Mouse (Mus musculus) lung, postnatal 0 days (tissue): Measurements from ENCODE around the gene Mthfd1l. TPM values are rescaled to one million over a fixed set of nuclear protein-coding genes. Genes with fewer than 3 reads are reported as not detected.
A peak's percentile ranks its signal among the peaks of the same experiment; 100 is the strongest.

ENCODE experiments used
- ATAC-seq: fragments of 200-750 bp; cut with Nextera tagmentation; 2 replicates; pipeline ENCODE4 v1.8.0; 2017; ENCODE audit warnings: moderate library complexity
- DNase-seq: peaks from one replicate; pipeline ENCODE4 v3.0.0-alpha.2; 2016; ENCODE audit warnings: low spot score
- H3K27ac ChIP-seq: fragments of 300-500 bp; sonication (generic); 2 replicates; pipeline ENCODE4 v1.5.1; 2014; ENCODE audit warnings: antibody characterized with exemption, mild to moderate bottlenecking, low read length, mixed read lengths
- H3K27me3 ChIP-seq: fragments of 300-500 bp; sonication (generic); replicated peaks from 2 replicates; pipeline ENCODE4 v1.6.1; 2014; ENCODE audit warnings: low read length, mixed read lengths; ENCODE audit not compliant: insufficient read depth
- H3K36me3 ChIP-seq: fragments of 300-500 bp; sonication (generic); 2 replicates; pipeline ENCODE4 v1.6.1; 2014; ENCODE audit warnings: low read length, mixed read lengths; ENCODE audit not compliant: insufficient read depth
- H3K4me1 ChIP-seq: fragments of 300-500 bp; sonication (generic); 2 replicates; pipeline ENCODE4 v1.6.1; 2014; ENCODE audit warnings: antibody characterized with exemption, low read depth, low read length, mixed read lengths; ENCODE audit not compliant: insufficient read depth
- H3K4me2 ChIP-seq: fragments of 300-500 bp; sonication (generic); replicated peaks from 2 replicates; pipeline ENCODE4 v1.6.1; 2014; ENCODE audit warnings: low read depth, mild to moderate bottlenecking, low read length, moderate library complexity, mixed read lengths
- H3K4me3 ChIP-seq: fragments of 300-500 bp; sonication (generic); 2 replicates; pipeline ENCODE4 v1.5.1; 2014; ENCODE audit warnings: low read depth, low read length
- H3K9ac ChIP-seq: fragments of 300-500 bp; sonication (generic); replicated peaks from 2 replicates; pipeline ENCODE4 v1.6.1; 2014; ENCODE audit warnings: low read depth, mild to moderate bottlenecking
- H3K9me3 ChIP-seq: fragments of 300-500 bp; sonication (generic); 2 replicates; pipeline ENCODE4 v1.6.1; 2016; ENCODE audit warnings: low read length, mixed read lengths
- CTCF ChIP-seq: IDR thresholded peaks from 2 replicates; pipeline ENCODE4 v1.5.1; 2016; ENCODE audit warnings: antibody characterized with exemption, mild to moderate bottlenecking
- EP300 ChIP-seq: IDR thresholded peaks from 2 replicates; pipeline ENCODE4 v1.6.1; 2016; ENCODE audit warnings: antibody characterized with exemption, mild to moderate bottlenecking, control low read depth
- WGBS: fragments of 180-500 bp; shearing (Covaris S2); extraction: QIAGEN DNeasy Blood & Tissue Kit; methylation state at CpG from one replicate; pipeline ENCODE4 v1.1.7; 2014; 5-methylcytosine and 5-hydroxymethylcytosine counted together
- polyA plus RNA-seq: library from polyadenylated mRNA; unstranded; fragments of >200 nt; fragmentation: Nextera tagmentation; extraction: Ambion mirVana; gene quantifications from 2 replicates; pipeline ENCODE4 v1.2.1, GENCODE M21; 2015

Mthfd1l gene
- polyA plus RNA-seq, 1 experiment from 2014 or later, result 3.7 TPM

GRCm38 (mm10) chr10:4181953-4182352 lies 209.0 kb downstream of the Mthfd1l start:
- Histone ChIP-seq H3K4me3 (no peak overlapping the region), H3K4me2 (no peak overlapping the region), H3K4me1 (no peaks in the 10 kb centered on the region), H3K36me3 (no peaks in the 10 kb centered on the region), H3K27ac (no peak overlapping the region), H3K27me3 (no peaks in the 10 kb centered on the region), H3K9ac (no peak overlapping the region), H3K9me3 (no peaks in the 10 kb centered on the region)
- 23% methylated on average over 1 of the region's 1 CpGs for WGBS
- peak; percentile 50; the same call in 1 of the 2 replicates for TF ChIP-seq EP300
- TF ChIP-seq CTCF, result no peak
- ATAC-seq (peak; percentile 78), DNase-seq (peak; percentile 41)

GRCm38 (mm10) chr10:4182406-4182805 lies 209.5 kb downstream of the Mthfd1l start:
- Histone ChIP-seq H3K9ac (no peak overlapping the region), H3K4me2 (no peak overlapping the region), H3K27me3 (no peaks in the 10 kb centered on the region), H3K27ac (no peak overlapping the region), H3K36me3 (no peaks in the 10 kb centered on the region), H3K4me1 (no peaks in the 10 kb centered on the region), H3K4me3 (no peak overlapping the region), H3K9me3 (no peaks in the 10 kb centered on the region)
- WGBS, result 68% methylated on average over 2 of the region's 2 CpGs
- no peak for TF ChIP-seq EP300
- no peak for TF ChIP-seq CTCF
- ATAC-seq (no peak), DNase-seq (no peak)

GRCm38 (mm10) chr10:4188614-4189402 lies 215.9 kb downstream of the Mthfd1l start:
- Histone ChIP-seq H3K4me3 (no peak overlapping the region), H3K9ac (no peak overlapping the region), H3K4me2 (no peak overlapping the region), H3K4me1 (no peaks in the 10 kb centered on the region), H3K27me3 (no peaks in the 10 kb centered on the region), H3K27ac (no peak overlapping the region), H3K9me3 (no peaks in the 10 kb centered on the region), H3K36me3 (no peaks in the 10 kb centered on the region)
- TF ChIP-seq EP300 (no peak), CTCF (no peak)
- peak; percentile 65 for DNase-seq
- ATAC-seq, result peak; percentile 41; the same call in 1 of the 2 replicates
- 67% methylated on average over 18 of the region's 18 CpGs for WGBS

DNA sequence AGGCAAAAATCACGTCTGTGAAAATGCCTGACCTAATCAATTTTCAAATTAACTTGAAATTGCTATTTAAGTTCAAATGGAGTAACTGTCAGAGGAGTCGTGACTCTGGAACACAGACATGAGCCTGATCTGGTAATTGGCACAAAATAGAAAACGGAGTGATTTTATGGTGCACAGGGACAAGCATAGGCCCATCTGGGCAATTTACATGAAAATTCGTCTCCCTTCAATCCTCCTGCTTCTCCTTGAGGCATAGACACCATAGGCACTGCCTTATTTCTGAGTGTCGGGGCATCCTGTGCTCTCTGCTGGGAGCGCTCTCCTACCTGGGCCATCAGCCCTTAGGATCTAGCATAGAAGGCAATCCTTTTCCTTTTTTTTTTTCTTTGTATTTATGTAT lies 216.5 kb downstream of the Mthfd1l start:
- Histone ChIP-seq H3K4me2 (no peak overlapping the region), H3K27ac (no peak overlapping the region), H3K36me3 (no peaks in the 10 kb centered on the region), H3K4me3 (no peak overlapping the region), H3K9ac (no peak overlapping the region), H3K9me3 (no peaks in the 10 kb centered on the region), H3K27me3 (no peaks in the 10 kb centered on the region), H3K4me1 (no peaks in the 10 kb centered on the region)
- 91% methylated on average over 6 of the region's 6 CpGs for WGBS
- DNase-seq (no peak), ATAC-seq (no peak)
- TF ChIP-seq EP300 (no peak), CTCF (no peak)

GRCm38 (mm10) chr10:4198978-4199377 lies 226.1 kb downstream of the Mthfd1l start:
- Histone ChIP-seq H3K9ac (no peak overlapping the region), H3K27ac (no peak overlapping the region), H3K4me3 (no peak overlapping the region), H3K4me2 (no peak overlapping the region), H3K36me3 (no peaks in the 10 kb centered on the region), H3K27me3 (no peaks in the 10 kb centered on the region), H3K4me1 (no peaks in the 10 kb centered on the region), H3K9me3 (no peaks in the 10 kb centered on the region)
- no peak for ATAC-seq
- TF ChIP-seq EP300 (no peak), CTCF (no peak)
- no peak for DNase-seq
- WGBS, result 86% methylated on average over 6 of the region's 6 CpGs

DNA sequence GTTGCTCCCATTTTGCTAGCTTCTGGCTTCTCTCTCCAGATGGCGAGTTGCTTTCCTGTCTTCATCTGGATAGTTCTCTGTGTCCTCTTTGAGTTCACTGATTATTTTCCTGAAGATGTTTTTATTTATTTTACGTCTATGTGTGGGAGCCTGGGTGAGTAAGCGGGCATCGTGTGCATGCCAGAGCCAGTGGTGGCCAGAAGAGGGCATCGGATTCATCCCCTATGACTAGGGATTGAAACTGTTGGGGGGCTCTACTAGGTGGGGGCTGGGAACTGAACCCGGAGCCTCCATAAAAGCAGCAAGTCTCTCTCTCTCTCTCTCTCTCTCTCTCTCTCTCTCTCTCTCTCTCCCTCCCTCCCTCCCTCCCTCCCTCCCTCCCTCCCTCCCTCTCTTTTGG lies 227.0 kb downstream of the Mthfd1l start:
- DNase-seq (no peak), ATAC-seq (no peak)
- Histone ChIP-seq H3K27me3 (no peaks in the 10 kb centered on the region), H3K4me1 (no peaks in the 10 kb centered on the region), H3K27ac (no peak overlapping the region), H3K4me3 (no peak overlapping the region), H3K4me2 (no peak overlapping the region), H3K36me3 (no peaks in the 10 kb centered on the region), H3K9me3 (no peaks in the 10 kb centered on the region), H3K9ac (no peak overlapping the region)
- WGBS, result 80% methylated on average over 6 of the region's 6 CpGs
- TF ChIP-seq CTCF (no peak; the same call in 1 of the 2 replicates), EP300 (no peak)
